Mouse (Mus musculus) liver, postnatal 0 days (tissue): ENCODE measurements around the gene Ptcra.

Source experiments
- CTCF ChIP-seq: sonication (generic); IDR thresholded peaks from 2 replicates; pipeline ENCODE4 v1.5.1; 2016; ENCODE audit warnings: antibody characterized with exemption, low read depth
- EP300 ChIP-seq: IDR thresholded peaks from 2 replicates; pipeline ENCODE4 v1.6.1; 2016; ENCODE audit warnings: antibody characterized with exemption, low read depth, mild to moderate bottlenecking

DNA sequence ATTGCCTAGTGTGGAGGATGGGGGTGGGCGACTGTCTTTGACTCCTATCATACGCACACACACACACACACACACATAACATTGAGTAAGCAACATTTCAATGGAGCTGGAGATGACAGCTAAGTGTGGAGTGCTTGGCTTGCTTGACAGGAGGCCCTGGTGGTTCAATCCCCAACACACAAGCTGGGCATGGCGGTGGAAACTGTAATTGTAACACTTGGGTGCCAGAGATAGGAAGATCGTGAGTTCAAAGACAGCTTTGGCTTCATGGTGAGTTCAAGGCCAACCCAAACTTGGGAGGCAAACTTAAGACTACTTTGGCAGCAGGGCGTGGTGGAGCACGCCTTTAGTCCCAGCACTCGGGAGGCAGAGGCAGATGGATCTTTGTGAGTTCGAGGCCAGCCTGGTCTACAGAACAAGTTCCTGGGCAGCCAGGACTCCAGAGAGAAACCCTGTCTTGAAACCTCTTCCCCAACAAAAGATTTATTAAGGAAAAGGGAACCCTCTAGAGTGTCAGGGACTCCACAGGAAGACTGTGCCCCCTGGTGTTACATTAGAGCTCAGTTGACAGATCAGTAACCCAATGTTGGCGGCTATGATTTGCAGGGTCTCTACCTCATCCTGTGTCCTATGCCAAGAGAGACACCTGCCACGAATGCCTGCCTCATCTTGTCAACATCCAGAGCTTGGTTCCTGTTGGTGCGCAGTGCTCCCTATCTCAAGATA, 48.6 kb downstream of the Ptcra start:
- TF ChIP-seq EP300 = no peak
- TF ChIP-seq CTCF = peak; percentile 36; the same call in 1 of the 2 replicates
